Mouse (Mus musculus): Measurements from ENCODE around the gene Rsph1. TPM values are rescaled to one million over a fixed set of nuclear protein-coding genes. Genes with fewer than 3 reads are reported as not detected.
A peak's percentile ranks its signal among the peaks of the same experiment; 100 is the strongest.

Rsph1 gene
- 1.1 TPM in 1 of 2 replicates, not detected in the other for polyA plus RNA-seq (2012; ENCODE audit: insufficient read depth, insufficient read length, missing spikeins)

GRCm38 (mm10) chr17:31276922-31277918, at the start of gene Rsph1:
TSS of gene Rsph1 (minus strand) at chr17:31277383.
- 0 out of 2 replicates have a peak, but pooled peaks cover 3% of the 10 kb centered on the region for H3K4me1 ChIP-seq (ENCODE audit: control insufficient read depth, insufficient read depth, insufficient read length, low read length)
- H3K4me3 ChIP-seq (ENCODE audit: insufficient read depth, low read depth, low read length): peak within 1 kb of the TSS; percentile 57
- H3K27ac ChIP-seq (replicated peaks; ENCODE audit: low read depth, low read length): no peak within 1 kb of the TSS

- Histone ChIP-seq H3K27ac (replicated peaks; ENCODE audit: low read depth, low read length) (no peak overlapping the region), H3K4me3 (ENCODE audit: insufficient read depth, low read depth, low read length) (no peak overlapping the region), H3K4me1 (ENCODE audit: control insufficient read depth, insufficient read depth, insufficient read length, low read length) (no peaks in the 10 kb centered on the region)
Observed at GRCm38 (mm10) chr17:31326220-31326852, 49.2 kb upstream of the Rsph1 start.

- H3K4me1 ChIP-seq (ENCODE audit: control insufficient read depth, insufficient read depth, insufficient read length, low read length): no peaks in the 10 kb centered on the region
- no peak overlapping the region for H3K27ac ChIP-seq (replicated peaks; ENCODE audit: low read depth, low read length)
- no peak overlapping the region for H3K4me3 ChIP-seq (ENCODE audit: insufficient read depth, low read depth, low read length)
Observed at GRCm38 (mm10) chr17:31325451-31326219, 48.5 kb upstream of the Rsph1 start.

- Histone ChIP-seq H3K4me1 (ENCODE audit: control insufficient read depth, insufficient read depth, insufficient read length, low read length) (no peaks in the 10 kb centered on the region), H3K27ac (replicated peaks; ENCODE audit: low read depth, low read length) (no peak overlapping the region)
Observed at GRCm38 (mm10) chr17:31324227-31324626, 47.0 kb upstream of the Rsph1 start.

GRCm38 (mm10) chr17:31323379-31323778, 46.2 kb upstream of the Rsph1 start:
- Histone ChIP-seq H3K4me1 (ENCODE audit: control insufficient read depth, insufficient read depth, insufficient read length, low read length) (no peaks in the 10 kb centered on the region), H3K4me3 (ENCODE audit: insufficient read depth, low read depth, low read length) (no peak overlapping the region), H3K27ac (replicated peaks; ENCODE audit: low read depth, low read length) (no peak overlapping the region)

More at GRCm38 (mm10) chr17:31324227-31324626, 47.0 kb upstream of the Rsph1 start:
- no peak overlapping the region for H3K4me3 ChIP-seq (ENCODE audit: insufficient read depth, low read depth, low read length)

GRCm38 (mm10) chr17:31322446-31322845, 45.3 kb upstream of the Rsph1 start:
- H3K4me3 ChIP-seq (ENCODE audit: insufficient read depth, low read depth, low read length): no peak overlapping the region
- H3K27ac ChIP-seq (replicated peaks; ENCODE audit: low read depth, low read length): no peak overlapping the region
- H3K4me1 ChIP-seq (ENCODE audit: control insufficient read depth, insufficient read depth, insufficient read length, low read length): no peaks in the 10 kb centered on the region

- H3K4me1 ChIP-seq (ENCODE audit: control insufficient read depth, insufficient read depth, insufficient read length, low read length): no peaks in the 10 kb centered on the region
- H3K27ac ChIP-seq (replicated peaks; ENCODE audit: low read depth, low read length): no peak overlapping the region
- no peak overlapping the region for H3K4me3 ChIP-seq (ENCODE audit: insufficient read depth, low read depth, low read length)
Observed at GRCm38 (mm10) chr17:31321425-31321824, 44.2 kb upstream of the Rsph1 start.

- H3K4me1 ChIP-seq (ENCODE audit: control insufficient read depth, insufficient read depth, insufficient read length, low read length): no peaks in the 10 kb centered on the region
- no peak overlapping the region for H3K4me3 ChIP-seq (ENCODE audit: insufficient read depth, low read depth, low read length)
- H3K27ac ChIP-seq (replicated peaks; ENCODE audit: low read depth, low read length): no peak overlapping the region
Observed at GRCm38 (mm10) chr17:31318906-31319767, 42.0 kb upstream of the Rsph1 start.

GRCm38 (mm10) chr17:31317521-31318272, 40.5 kb upstream of the Rsph1 start:
- H3K27ac ChIP-seq (replicated peaks; ENCODE audit: low read depth, low read length): no peak overlapping the region
- H3K4me1 ChIP-seq (ENCODE audit: control insufficient read depth, insufficient read depth, insufficient read length, low read length): no peaks in the 10 kb centered on the region
- H3K4me3 ChIP-seq (ENCODE audit: insufficient read depth, low read depth, low read length): no peak overlapping the region

GRCm38 (mm10) chr17:31316998-31317397, 39.8 kb upstream of the Rsph1 start:
- no peak overlapping the region for H3K4me3 ChIP-seq (ENCODE audit: insufficient read depth, low read depth, low read length)
- H3K27ac ChIP-seq (replicated peaks; ENCODE audit: low read depth, low read length): no peak overlapping the region
- no peaks in the 10 kb centered on the region for H3K4me1 ChIP-seq (ENCODE audit: control insufficient read depth, insufficient read depth, insufficient read length, low read length)

- no peaks in the 10 kb centered on the region for H3K4me1 ChIP-seq (ENCODE audit: control insufficient read depth, insufficient read depth, insufficient read length, low read length)
- no peak overlapping the region for H3K4me3 ChIP-seq (ENCODE audit: insufficient read depth, low read depth, low read length)
- no peak overlapping the region for H3K27ac ChIP-seq (replicated peaks; ENCODE audit: low read depth, low read length)
Observed at GRCm38 (mm10) chr17:31315993-31316392, 38.8 kb upstream of the Rsph1 start.

GRCm38 (mm10) chr17:31315046-31315792, 38.0 kb upstream of the Rsph1 start:
- H3K4me1 ChIP-seq (ENCODE audit: control insufficient read depth, insufficient read depth, insufficient read length, low read length): no peaks in the 10 kb centered on the region
- H3K27ac ChIP-seq (replicated peaks; ENCODE audit: low read depth, low read length): no peak overlapping the region
- no peak overlapping the region for H3K4me3 ChIP-seq (ENCODE audit: insufficient read depth, low read depth, low read length)

GRCm38 (mm10) chr17:31312648-31313047, 35.5 kb upstream of the Rsph1 start:
- Histone ChIP-seq H3K4me3 (ENCODE audit: insufficient read depth, low read depth, low read length) (no peak overlapping the region), H3K4me1 (ENCODE audit: control insufficient read depth, insufficient read depth, insufficient read length, low read length) (no peaks in the 10 kb centered on the region), H3K27ac (replicated peaks; ENCODE audit: low read depth, low read length) (no peak overlapping the region)
